Mouse (Mus musculus): ENCODE results near the gene Mei1. TPM values are rescaled to one million over a fixed set of nuclear protein-coding genes. Genes with fewer than 3 reads are reported as not detected.

Gene Mei1
- total RNA-seq, 2 experiments from 2014 or later: 0.18 to 0.27 TPM

GRCm38 (mm10) chr15:82170437-82171377 is 100.9 kb downstream of the Mei1 start:
- no peak for DNase-seq (ENCODE audit: low spot score in 2 of 2)

- no peak for DNase-seq (ENCODE audit: low spot score in 2 of 2)
Observed at GRCm38 (mm10) chr15:82172648-82173047, 102.9 kb downstream of the Mei1 start.

DNA sequence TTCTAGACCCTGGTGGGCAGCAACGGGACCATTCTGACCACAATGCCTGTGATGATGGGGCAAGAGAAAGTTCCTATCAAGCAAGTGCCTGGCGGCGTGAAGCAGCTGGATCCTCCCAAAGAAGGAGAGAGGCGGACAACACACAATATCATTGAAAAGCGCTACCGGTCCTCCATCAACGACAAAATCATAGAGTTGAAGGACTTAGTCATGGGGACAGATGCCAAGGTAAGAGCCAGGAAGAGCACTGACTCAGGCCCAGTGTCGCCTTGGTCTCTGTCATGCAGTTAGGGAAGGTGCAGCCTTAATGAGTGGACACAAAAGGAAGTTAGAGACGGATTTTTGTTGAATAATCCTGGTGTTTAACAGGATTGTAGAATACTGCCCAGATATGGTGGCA is 105.3 kb downstream of the Mei1 start:
- no peak for DNase-seq (ENCODE audit: low spot score in 2 of 2)

Other genes with a start within 250 kb of the Mei1 start
- gene Tob2, start 211.2 kb upstream of the Mei1 start, total RNA-seq (2021): 10 to 100 TPM; 25.2 to 31.9 TPM
- 10 to 100 TPM; 44.9 to 49.2 TPM for gene Phf5a, start 198.1 kb upstream of the Mei1 start, total RNA-seq (2021)
- 100 to 1,000 TPM; 396 to 417 TPM for gene Aco2, start 197.7 kb upstream of the Mei1 start, total RNA-seq (2021)
- 10 to 100 TPM; 50.9 to 52.8 TPM for gene Polr3h, start 143.8 kb upstream of the Mei1 start, total RNA-seq (2021)
- 100 to 1,000 TPM; 170 to 185 TPM for gene Csdc2, start 133.2 kb upstream of the Mei1 start, total RNA-seq (2021)
- 100 to 1,000 TPM; 176 to 189 TPM for gene Pmm1, start 109.1 kb upstream of the Mei1 start, total RNA-seq (2021)
- not detected for gene 1700029P11Rik, start 89.5 kb upstream of the Mei1 start, total RNA-seq (2021)
- 10 to 100 TPM; 25.5 to 36.2 TPM for gene Xrcc6, start 82.2 kb upstream of the Mei1 start, total RNA-seq (2021)
- 10 to 100 TPM; 86.3 to 99.3 TPM for gene Desi1, start 36.1 kb upstream of the Mei1 start, total RNA-seq (2021)
- 100 to 1,000 TPM in 1 of 2 experiments, 10 to 100 TPM in 1; 97.5 to 108 TPM for gene Snu13, start 22.4 kb upstream of the Mei1 start, total RNA-seq (2021)
- gene 4930407I10Rik, start 10.8 kb upstream of the Mei1 start, total RNA-seq (2021): not detected
- gene Ccdc134, start 57.9 kb downstream of the Mei1 start, total RNA-seq (2021): 10 to 100 TPM; 10.7 to 13.5 TPM
- 100 to 1,000 TPM; 191 to 198 TPM for gene Srebf2, start 77.2 kb downstream of the Mei1 start, total RNA-seq (2021)
- gene Shisa8, start 142.8 kb downstream of the Mei1 start, total RNA-seq (2021): 1 to 10 TPM; 2.0 to 3.1 TPM
- 1 to 10 TPM in 1 of 2 experiments, under 1 TPM in 1; 0.69 to 1.0 TPM for gene Tnfrsf13c, start 154.4 kb downstream of the Mei1 start, total RNA-seq (2021)
- 1 to 10 TPM; 6.5 to 9.0 TPM for gene Cenpm, start 174.8 kb downstream of the Mei1 start, total RNA-seq (2021)
- gene 1500009C09Rik, start 182.4 kb downstream of the Mei1 start, total RNA-seq (2021): 10 to 100 TPM; 79.9 to 88.8 TPM
- 100 to 1,000 TPM; 617 to 640 TPM for gene Sept3, start 204.9 kb downstream of the Mei1 start, total RNA-seq (2021)
- under 1 TPM in 1 of 2 experiments, not detected in 1; 0.25 TPM for gene Wbp2nl, start 229.0 kb downstream of the Mei1 start, total RNA-seq (2021)

Measured in layer of hippocampus, postnatal 10 days (tissue).